ENCODE assay signal across 19 mouse cellular contexts in the genomic region with DNA sequence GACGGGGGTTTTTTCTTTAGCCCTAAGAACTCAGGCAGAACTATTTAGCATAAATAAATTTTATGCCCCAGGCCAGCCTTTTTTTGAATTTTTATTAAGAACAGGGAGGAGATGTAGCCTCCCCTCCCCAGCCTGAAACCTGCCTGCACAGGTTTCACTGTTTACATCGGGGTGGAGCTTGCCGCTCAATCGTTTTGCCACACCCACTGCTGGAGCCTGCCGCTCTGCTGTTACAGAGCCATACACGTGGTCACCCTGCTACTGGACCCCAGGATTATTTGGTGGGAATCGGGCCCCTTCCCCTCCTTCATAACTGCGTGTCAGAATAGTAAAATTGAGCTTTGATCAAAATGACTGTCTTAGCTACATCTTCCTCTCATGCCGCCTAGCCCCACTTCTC. TPM values are rescaled to one million over a fixed set of nuclear protein-coding genes. Genes with fewer than 3 reads are reported as not detected.
"Had no signal": no experiment of that assay in that cellular context is flagged by ENCODE, and none has a peak within 500 bp of the region (broad histone marks: within the 10 kb centered on the region; RNA-seq: fewer than 3 reads in every experiment).

No protein-coding gene starts in this region.

RNA-seq across cellular contexts. Expression of a gene that starts 18.3 kb away (rescaled TPM):
- polyA plus RNA-seq: cortical plate, adult 2 months; embryonic facial prominence, embryonic 10.5 days; embryonic facial prominence, embryonic 11.5 days; embryonic facial prominence, embryonic 12.5 days; forebrain, embryonic 10.5 days; forebrain, embryonic 11.5 days; forebrain, embryonic 13.5 days; forebrain, embryonic 14.5 days; forebrain, embryonic 16.5 days; frontal cortex, adult 2 months had no signal

RNA-seq across cellular contexts. Expression of a gene that starts 32.2 kb away (rescaled TPM):
- polyA plus RNA-seq: cerebellum, adult 2 months; cortical plate, adult 2 months; embryonic facial prominence, embryonic 10.5 days; embryonic facial prominence, embryonic 11.5 days; embryonic facial prominence, embryonic 12.5 days; embryonic facial prominence, embryonic 13.5 days; embryonic facial prominence, embryonic 14.5 days; embryonic facial prominence, embryonic 15.5 days; erythroblast, embryonic 14.5 days; forebrain, embryonic 10.5 days; forebrain, embryonic 11.5 days; forebrain, embryonic 12.5 days; forebrain, embryonic 13.5 days; forebrain, embryonic 14.5 days; forebrain, embryonic 15.5 days; forebrain, embryonic 16.5 days; forebrain, postnatal 0 days; frontal cortex, adult 2 months; gonadal fat pad, adult 2 months had no signal
